Mouse (Mus musculus) heart, postnatal 36 days (tissue): ENCODE measurements around the gene Cdc6. TPM values are rescaled to one million over a fixed set of nuclear protein-coding genes. Genes with fewer than 3 reads are reported as not detected.
"Not testable (repeated sequence)": the region's sequence is repeated elsewhere in the genome, so short reads cannot be mapped to it uniquely, and the experiment has no call there.

Source experiments
- DNase-seq, 2 experiments: peaks; one replicate each; pipeline ENCODE4 v3.0.0; 2021 to 2022
- intact Hi-C: fragments of 180-260 bp; cut with DNase I; formaldehyde crosslinking; loops from one replicate; pipeline ENCODE4 v1.15.1; 2025
- total RNA-seq, 2 experiments: library from RNA; stranded (reverse); gene quantifications; 2 replicates each; pipeline ENCODE4 v1.2.3; 2021

Gene Cdc6
- total RNA-seq, 2 experiments from 2014 or later: 0.14 to 0.49 TPM

- intact Hi-C loops: no loop called here
- no peak for DNase-seq
Observed at GRCm38 (mm10) chr11:98929503-98929902, 21.9 kb downstream of the Cdc6 start.

- intact Hi-C loops: loop anchor here (2.0 to 5.0 kb wide), 2 partner anchors 21 to 112 kb away; partner anchors contain the start of gene Igfbp4
- DNase-seq: no peak
Observed at GRCm38 (mm10) chr11:98930127-98930601, 22.6 kb downstream of the Cdc6 start.

DNA sequence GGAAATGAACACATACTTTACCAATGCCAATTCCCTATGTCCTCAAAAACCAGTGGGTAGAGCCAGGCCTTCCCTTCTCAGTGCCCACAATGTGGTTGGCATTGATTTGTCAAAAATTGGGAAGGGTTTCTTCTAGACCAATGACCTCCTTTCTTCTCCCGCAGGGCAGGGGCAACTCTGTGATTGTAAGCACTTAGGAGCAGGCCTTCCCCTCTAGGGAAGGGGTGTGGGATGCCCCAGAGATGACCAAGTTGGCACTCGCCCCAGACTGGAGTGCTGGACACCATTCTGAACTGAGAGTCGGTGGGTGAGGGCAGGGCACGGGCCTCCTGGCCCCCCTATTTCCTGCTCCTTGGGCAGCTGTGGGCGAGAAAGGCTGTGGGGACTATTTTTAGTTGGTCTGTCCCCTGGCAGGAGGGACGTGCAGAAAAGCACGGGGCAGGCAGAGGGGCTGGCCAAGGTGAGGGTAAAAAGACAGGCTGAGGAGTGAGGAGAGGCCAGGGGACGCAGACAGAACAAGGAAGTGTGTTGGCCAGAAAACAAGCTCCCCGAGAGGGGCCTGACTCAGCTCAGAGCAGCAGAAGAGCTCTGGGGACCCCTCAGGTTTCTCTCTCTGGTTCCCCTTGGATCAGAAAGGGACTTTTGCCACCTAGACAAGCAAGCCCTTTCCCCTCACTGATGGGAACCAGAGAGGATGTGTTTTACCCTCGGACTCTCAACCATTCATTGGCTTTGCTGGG is 23.3 kb downstream of the Cdc6 start:
- no peak for DNase-seq
- intact Hi-C loops: loop anchor here (2.0 to 5.0 kb wide), 2 partner anchors 20 to 111 kb away; partner anchors contain the start of gene Igfbp4

DNA sequence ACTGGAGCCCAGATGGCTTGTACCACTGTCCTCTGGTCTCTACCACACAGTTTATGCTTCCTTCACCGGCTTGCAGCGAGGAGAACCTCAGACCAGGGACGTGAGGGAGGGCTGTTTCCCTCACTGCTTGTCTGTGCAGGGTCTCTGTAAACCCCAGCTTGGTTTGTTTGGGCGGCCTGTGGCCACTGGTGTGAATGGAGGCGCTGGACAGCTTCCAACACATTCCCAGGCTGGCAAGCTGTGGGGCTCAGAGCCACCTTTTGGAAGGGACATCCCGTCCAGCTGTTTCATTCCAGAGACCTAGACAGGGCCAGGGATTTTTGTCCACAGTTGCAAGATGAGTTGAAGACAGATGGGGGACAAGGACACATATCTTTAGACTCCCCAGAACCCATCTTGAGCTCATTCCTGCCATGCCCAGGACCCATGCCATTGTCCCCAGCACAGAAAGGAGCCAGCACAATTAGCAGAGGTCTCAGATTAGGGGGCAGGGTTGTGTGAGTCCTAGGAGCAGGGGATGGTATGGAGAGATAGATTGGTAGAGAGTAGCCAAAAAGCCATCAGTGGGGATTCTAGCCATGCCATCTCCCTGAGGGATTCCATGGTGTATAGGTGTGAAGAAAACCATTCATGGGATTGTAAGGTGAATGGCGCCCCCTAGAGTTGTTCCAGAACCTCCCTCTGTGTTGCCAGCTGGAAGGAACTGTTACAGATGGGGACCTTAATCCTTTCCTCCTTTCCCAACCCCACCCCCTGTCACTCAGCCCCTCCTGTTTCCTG is 24.1 kb downstream of the Cdc6 start:
- intact Hi-C loops: loop anchor here (2.0 to 5.0 kb wide), 2 partner anchors 19 to 111 kb away; partner anchors contain the start of gene Igfbp4

GRCm38 (mm10) chr11:98932293-98933091 is 24.9 kb downstream of the Cdc6 start:
- intact Hi-C loops: loop anchor here (1.0 to 5.0 kb wide), 2 partner anchors 40 to 110 kb away; partner anchors contain the start of gene Igfbp4
- peak in 1 of 2 experiments; percentile 16 for DNase-seq

More for the DNA sequence above, 24.1 kb downstream of the Cdc6 start:
- no peak for DNase-seq

- intact Hi-C loops: loop anchor here (1.0 to 5.0 kb wide), 2 partner anchors 39 to 109 kb away; partner anchors contain the start of gene Igfbp4
- peak; percentile 73 to 77 for DNase-seq
Observed at GRCm38 (mm10) chr11:98933151-98933550, 25.6 kb downstream of the Cdc6 start.

- intact Hi-C loops: loop anchor here (1.0 to 5.0 kb wide), 2 partner anchors 38 to 108 kb away; partner anchors contain the start of gene Igfbp4
- not testable (repeated sequence) for DNase-seq
Observed at GRCm38 (mm10) chr11:98933847-98934246, 26.2 kb downstream of the Cdc6 start.

GRCm38 (mm10) chr11:98934367-98934766 is 26.8 kb downstream of the Cdc6 start:
- intact Hi-C loops: loop anchor here (5.0 kb wide), 1 partner anchor 108 kb away; the partner anchor contains the start of gene Igfbp4

GRCm38 (mm10) chr11:98935123-98935522 is 27.5 kb downstream of the Cdc6 start:
- intact Hi-C loops: no loop called here
- peak in 1 of 2 experiments; percentile 2 for DNase-seq

More at GRCm38 (mm10) chr11:98934367-98934766, 26.8 kb downstream of the Cdc6 start:
- no peak for DNase-seq

DNA sequence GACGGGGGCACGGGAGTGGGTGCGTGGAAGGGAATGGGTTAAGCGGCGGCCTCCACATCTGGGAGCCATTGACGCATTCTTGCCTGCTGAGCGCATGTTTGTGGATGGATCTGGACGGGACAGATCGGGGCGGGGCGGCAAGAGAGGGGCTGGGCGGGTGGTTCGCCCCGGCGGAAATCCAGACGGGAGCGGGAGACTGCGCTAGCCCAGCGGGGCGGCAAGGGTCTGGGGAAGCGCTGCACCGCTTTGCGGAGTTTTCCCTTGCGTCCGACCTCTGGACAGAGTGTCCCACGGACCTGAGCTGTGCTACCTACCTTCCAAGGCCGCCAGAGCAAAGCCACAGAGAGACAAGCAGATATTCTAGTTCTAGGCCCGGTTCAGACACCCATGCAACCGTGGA is 28.6 kb downstream of the Cdc6 start:
- peak; percentile 79 to 82 for DNase-seq
- intact Hi-C loops: no loop called here

- peak in 1 of 2 experiments; percentile 47 for DNase-seq
- intact Hi-C loops: no loop called here
Observed at GRCm38 (mm10) chr11:98936606-98937409, 29.2 kb downstream of the Cdc6 start.

DNA sequence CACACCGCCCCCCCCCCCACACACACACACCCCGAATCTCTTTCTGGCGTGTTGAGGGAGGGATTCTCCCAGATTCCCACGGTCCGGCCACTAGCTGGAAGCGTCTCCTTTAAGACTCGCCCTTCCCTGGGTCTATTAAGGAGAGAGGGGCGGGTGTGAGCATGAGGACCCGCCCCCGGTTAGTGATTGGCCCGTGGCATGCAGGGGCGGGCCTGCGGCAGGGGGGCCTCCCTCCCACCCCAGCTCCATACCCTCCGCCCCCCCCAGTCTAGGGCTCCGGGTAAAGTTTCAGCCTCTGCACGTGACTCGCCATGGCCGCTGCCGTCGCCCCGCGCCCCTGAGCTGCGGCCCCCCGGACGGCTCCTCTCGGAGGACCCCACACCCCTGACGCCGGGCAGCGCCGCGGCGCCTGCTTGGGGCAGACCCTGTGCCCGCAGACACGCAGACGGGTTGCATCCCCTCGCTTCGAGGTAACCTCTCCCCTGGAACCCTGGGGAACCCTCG is 29.9 kb downstream of the Cdc6 start:
- DNase-seq: peak; percentile 83 to 88
- intact Hi-C loops: no loop called here

- intact Hi-C loops: no loop called here
- peak in 1 of 2 experiments; percentile 59 for DNase-seq
Observed at GRCm38 (mm10) chr11:98937914-98938694, 30.5 kb downstream of the Cdc6 start.

GRCm38 (mm10) chr11:98938701-98939083 is 31.1 kb downstream of the Cdc6 start:
- intact Hi-C loops: no loop called here
- peak in 1 of 2 experiments; percentile 12 for DNase-seq

DNA sequence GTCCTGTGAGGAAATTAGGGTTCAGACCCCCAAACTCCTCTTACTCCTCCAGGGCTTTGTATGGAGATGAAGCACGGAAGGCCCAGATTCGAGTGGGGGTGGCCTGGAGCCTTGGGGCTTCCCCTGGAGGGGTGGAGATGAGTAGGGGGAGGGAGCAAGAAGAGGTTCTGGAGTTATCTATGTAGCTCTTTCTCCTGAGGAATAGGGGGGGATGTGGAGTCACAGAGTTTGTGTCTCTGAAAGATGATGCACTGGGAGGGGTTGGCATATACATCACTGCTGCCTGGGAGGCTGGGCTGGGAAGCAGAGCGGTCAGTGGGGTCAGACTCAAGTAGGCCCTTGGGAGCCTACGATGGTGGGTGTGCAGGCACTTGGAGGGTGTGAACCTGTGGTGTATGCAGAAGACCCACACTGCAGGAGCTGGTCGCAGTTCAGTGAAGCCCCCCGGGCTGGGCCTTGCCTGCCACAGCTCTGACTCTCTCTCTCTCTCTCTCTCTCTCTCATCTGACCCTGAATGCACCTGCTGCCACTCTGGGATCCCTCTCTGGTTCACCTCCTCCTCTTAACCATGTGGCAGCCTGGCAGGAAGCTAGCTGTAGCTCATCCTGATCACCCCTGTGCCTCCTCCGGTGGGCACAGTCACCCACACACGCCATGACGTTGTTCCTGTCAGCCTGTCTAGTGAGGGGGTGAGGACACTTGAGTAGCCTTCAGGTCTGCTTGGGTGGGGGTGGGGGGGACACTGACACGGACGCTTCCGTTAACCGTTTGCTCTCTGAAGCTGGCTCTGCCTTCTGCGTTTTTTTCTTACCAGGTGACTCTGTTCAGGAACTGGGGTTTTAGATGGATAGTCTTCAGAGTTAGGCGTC is 31.7 kb downstream of the Cdc6 start:
- intact Hi-C loops: no loop called here
- peak in 1 of 2 experiments; percentile 6 for DNase-seq

DNA sequence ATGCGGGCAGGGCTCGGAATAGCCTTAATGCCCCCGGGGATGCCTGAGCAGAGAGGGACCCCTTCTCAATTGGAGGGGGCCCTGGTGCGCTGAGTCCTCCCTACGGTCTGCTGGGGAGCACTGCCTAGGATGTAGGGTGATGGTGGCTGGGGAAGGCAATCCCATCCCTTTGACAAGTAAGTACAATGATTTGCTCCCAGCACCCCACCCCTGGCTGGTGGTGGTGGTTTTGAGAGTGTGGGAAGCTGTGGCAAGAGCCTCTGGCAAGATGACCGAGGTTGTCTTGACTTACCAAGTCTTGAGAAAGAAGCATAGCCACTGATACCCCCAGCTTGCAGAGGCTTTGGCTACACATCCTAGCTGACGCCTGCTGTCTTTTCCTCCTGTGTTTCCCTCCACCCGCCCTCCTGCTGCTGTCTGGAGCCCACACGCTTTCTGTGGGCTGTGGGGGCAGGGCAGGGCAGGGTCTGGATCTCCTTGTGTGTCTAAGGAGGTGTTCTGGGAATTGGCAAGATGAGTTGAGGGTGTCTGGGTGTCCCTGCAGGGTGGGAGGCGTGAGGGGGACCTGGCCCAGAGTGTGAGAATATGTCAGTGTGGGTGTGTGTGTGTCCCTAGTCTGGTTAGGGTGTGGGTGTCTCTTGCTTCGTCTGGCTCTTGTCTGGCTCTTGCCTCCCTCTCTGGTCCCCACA is 32.5 kb downstream of the Cdc6 start:
- peak in 1 of 2 experiments; percentile 19 for DNase-seq
- intact Hi-C loops: no loop called here

- peak; percentile 17 to 29 for DNase-seq
- intact Hi-C loops: no loop called here
Observed at GRCm38 (mm10) chr11:98940776-98941175, 33.2 kb downstream of the Cdc6 start.
